Mouse (Mus musculus): ENCODE data around the gene Gm10272. TPM values are rescaled to one million over a fixed set of nuclear protein-coding genes. Genes with fewer than 3 reads are reported as not detected.

Gm10272 gene
- not detected in 2 replicates for polyA plus RNA-seq (2016; fragmentation: Nextera tagmentation; extraction: Ambion mirVana)

GRCm38 (mm10) chr10:77706326-77706725 is at the start of gene Gm10272:
Gm10272 (plus strand) TSS chr10:77706626.
- no peak within 1 kb of the TSS for H3K4me3 ChIP-seq
- no peak for ATAC-seq (ENCODE audit: insufficient number of reproducible peaks, insufficient read depth, low FRiP score, low TSS enrichment)

GRCm38 (mm10) chr10:77658286-77658994 is 48.0 kb upstream of the Gm10272 start:
- no peak overlapping the region for H3K4me2 ChIP-seq (replicated peaks)
- no peaks in the 10 kb centered on the region for H3K9me3 ChIP-seq
- H3K36me3 ChIP-seq: no peaks in the 10 kb centered on the region
- H3K27me3 ChIP-seq: no peaks in the 10 kb centered on the region
- H3K4me1 ChIP-seq: no peaks in the 10 kb centered on the region
- no peak overlapping the region for H3K4me3 ChIP-seq
- ATAC-seq (ENCODE audit: insufficient number of reproducible peaks, insufficient read depth, low FRiP score, low TSS enrichment): no peak
- H3K9ac ChIP-seq: no peak overlapping the region
- H3K27ac ChIP-seq: no peak overlapping the region
- 66% methylated on average over 15 of the region's 15 CpGs for WGBS

More at GRCm38 (mm10) chr10:77706326-77706725, at the start of gene Gm10272:
- H3K9me3 ChIP-seq: peaks cover 12% of the 10 kb centered on the region
- no peaks in the 10 kb centered on the region for H3K4me1 ChIP-seq
- no peak within 1 kb of the TSS for H3K4me2 ChIP-seq (replicated peaks)
- H3K27me3 ChIP-seq: no peaks in the 10 kb centered on the region
- no peak within 1 kb of the TSS for H3K27ac ChIP-seq
- no peak within 1 kb of the TSS for H3K9ac ChIP-seq
- WGBS: 87% methylated on average over 1 of the region's 1 CpGs
- no peaks in the 10 kb centered on the region for H3K36me3 ChIP-seq

- Histone ChIP-seq H3K4me2 (replicated peaks) (no peak overlapping the region), H3K27ac (no peak overlapping the region)
- ATAC-seq (ENCODE audit: insufficient number of reproducible peaks, insufficient read depth, low FRiP score, low TSS enrichment): no peak
Measured at GRCm38 (mm10) chr10:77663949-77664665, 42.3 kb upstream of the Gm10272 start.

GRCm38 (mm10) chr10:77666342-77666741 is 40.1 kb upstream of the Gm10272 start:
- no peak overlapping the region for H3K4me2 ChIP-seq (replicated peaks)
- H3K9ac ChIP-seq: no peak overlapping the region
- no peaks in the 10 kb centered on the region for H3K36me3 ChIP-seq
- no peaks in the 10 kb centered on the region for H3K27me3 ChIP-seq
- WGBS: 87% methylated on average over 8 of the region's 8 CpGs
- no peaks in the 10 kb centered on the region for H3K9me3 ChIP-seq
- no peak for ATAC-seq (ENCODE audit: insufficient number of reproducible peaks, insufficient read depth, low FRiP score, low TSS enrichment)
- H3K27ac ChIP-seq: no peak overlapping the region
- no peaks in the 10 kb centered on the region for H3K4me1 ChIP-seq
- no peak overlapping the region for H3K4me3 ChIP-seq

More at GRCm38 (mm10) chr10:77663949-77664665, 42.3 kb upstream of the Gm10272 start:
- H3K27me3 ChIP-seq: no peaks in the 10 kb centered on the region
- no peak overlapping the region for H3K9ac ChIP-seq
- no peaks in the 10 kb centered on the region for H3K36me3 ChIP-seq
- H3K4me3 ChIP-seq: no peak overlapping the region
- no peaks in the 10 kb centered on the region for H3K9me3 ChIP-seq
- WGBS: 47% methylated on average over 43 of the region's 43 CpGs
- H3K4me1 ChIP-seq: no peaks in the 10 kb centered on the region

GRCm38 (mm10) chr10:77667402-77667801 is 39.0 kb upstream of the Gm10272 start:
- H3K27me3 ChIP-seq: no peaks in the 10 kb centered on the region
- H3K36me3 ChIP-seq: no peaks in the 10 kb centered on the region
- no peaks in the 10 kb centered on the region for H3K4me1 ChIP-seq
- no peak for ATAC-seq (ENCODE audit: insufficient number of reproducible peaks, insufficient read depth, low FRiP score, low TSS enrichment)
- 94% methylated on average over 4 of the region's 4 CpGs for WGBS
- no peak overlapping the region for H3K4me2 ChIP-seq (replicated peaks)
- no peaks in the 10 kb centered on the region for H3K9me3 ChIP-seq
- H3K9ac ChIP-seq: no peak overlapping the region
- H3K4me3 ChIP-seq: no peak overlapping the region
- H3K27ac ChIP-seq: no peak overlapping the region

- Histone ChIP-seq H3K4me2 (replicated peaks) (no peak overlapping the region), H3K36me3 (no peaks in the 10 kb centered on the region), H3K4me1 (no peaks in the 10 kb centered on the region), H3K4me3 (no peak overlapping the region), H3K9ac (no peak overlapping the region), H3K9me3 (no peaks in the 10 kb centered on the region), H3K27me3 (peaks cover 6% of the 10 kb centered on the region; the same call in 1 of the 2 replicates), H3K27ac (no peak overlapping the region)
- WGBS: 73% methylated on average over 4 of the region's 4 CpGs
- no peak for ATAC-seq (ENCODE audit: insufficient number of reproducible peaks, insufficient read depth, low FRiP score, low TSS enrichment)
Measured at GRCm38 (mm10) chr10:77670710-77671109, 35.7 kb upstream of the Gm10272 start.

- WGBS: 85% methylated on average over 4 of the region's 4 CpGs
- Histone ChIP-seq H3K4me1 (no peaks in the 10 kb centered on the region), H3K4me2 (replicated peaks) (no peak overlapping the region), H3K27me3 (peaks cover 10% of the 10 kb centered on the region), H3K36me3 (no peaks in the 10 kb centered on the region), H3K9me3 (no peaks in the 10 kb centered on the region), H3K9ac (no peak overlapping the region), H3K4me3 (no peak overlapping the region), H3K27ac (no peak overlapping the region)
- ATAC-seq (ENCODE audit: insufficient number of reproducible peaks, insufficient read depth, low FRiP score, low TSS enrichment): no peak
Measured at GRCm38 (mm10) chr10:77671519-77671918, 34.9 kb upstream of the Gm10272 start.

GRCm38 (mm10) chr10:77673765-77674164 is 32.7 kb upstream of the Gm10272 start:
- Histone ChIP-seq H3K36me3 (no peaks in the 10 kb centered on the region), H3K27ac (no peak overlapping the region), H3K4me1 (peaks cover 14% of the 10 kb centered on the region; the same call in 1 of the 2 replicates), H3K4me2 (replicated peaks) (no peak overlapping the region), H3K27me3 (peaks cover 32% of the 10 kb centered on the region), H3K9me3 (no peaks in the 10 kb centered on the region), H3K9ac (no peak overlapping the region), H3K4me3 (no peak overlapping the region)
- ATAC-seq (ENCODE audit: insufficient number of reproducible peaks, insufficient read depth, low FRiP score, low TSS enrichment): no peak
- WGBS: 53% methylated on average over 13 of the region's 13 CpGs

GRCm38 (mm10) chr10:77677562-77677961 is 28.9 kb upstream of the Gm10272 start:
- peak overlapping the region; percentile 41; the same call in 1 of the 2 replicates for H3K9ac ChIP-seq
- H3K4me3 ChIP-seq: peak overlapping the region; percentile 37
- H3K36me3 ChIP-seq: no peaks in the 10 kb centered on the region
- peaks cover 14% of the 10 kb centered on the region; the same call in 1 of the 2 replicates for H3K4me1 ChIP-seq
- no peak for ATAC-seq (ENCODE audit: insufficient number of reproducible peaks, insufficient read depth, low FRiP score, low TSS enrichment)
- H3K27ac ChIP-seq: 0 out of 2 replicates have a peak overlapping the region, but pooled peaks have one; percentile 7
- under 1% methylated on average over 35 of the region's 35 CpGs for WGBS
- H3K9me3 ChIP-seq: no peaks in the 10 kb centered on the region
- peak overlapping the region; percentile 76 for H3K4me2 ChIP-seq (replicated peaks)
- H3K27me3 ChIP-seq: peaks cover 41% of the 10 kb centered on the region

GRCm38 (mm10) chr10:77682994-77683393 is 23.4 kb upstream of the Gm10272 start:
- Histone ChIP-seq H3K9ac (no peak overlapping the region), H3K27ac (no peak overlapping the region), H3K27me3 (peaks cover 47% of the 10 kb centered on the region), H3K4me2 (replicated peaks) (no peak overlapping the region), H3K4me3 (no peak overlapping the region), H3K4me1 (peaks cover 14% of the 10 kb centered on the region), H3K36me3 (no peaks in the 10 kb centered on the region), H3K9me3 (no peaks in the 10 kb centered on the region)
- WGBS: 75% methylated on average over 7 of the region's 7 CpGs
- ATAC-seq (ENCODE audit: insufficient number of reproducible peaks, insufficient read depth, low FRiP score, low TSS enrichment): no peak

- Histone ChIP-seq H3K9me3 (no peaks in the 10 kb centered on the region), H3K9ac (no peak overlapping the region), H3K27me3 (peaks cover 49% of the 10 kb centered on the region), H3K36me3 (no peaks in the 10 kb centered on the region), H3K4me1 (peaks cover 9% of the 10 kb centered on the region), H3K27ac (no peak overlapping the region), H3K4me3 (no peak overlapping the region), H3K4me2 (replicated peaks) (no peak overlapping the region)
- 20% methylated on average over 8 of the region's 8 CpGs for WGBS
- ATAC-seq (ENCODE audit: insufficient number of reproducible peaks, insufficient read depth, low FRiP score, low TSS enrichment): no peak
Measured at GRCm38 (mm10) chr10:77684181-77684580, 22.2 kb upstream of the Gm10272 start.

Data from embryonic facial prominence, embryonic 12.5 days (tissue).